Mouse (Mus musculus): ENCODE measurements around the gene Guca1a. TPM values are rescaled to one million over a fixed set of nuclear protein-coding genes. Genes with fewer than 3 reads are reported as not detected.
"Not testable (repeated sequence)": the region's sequence is repeated elsewhere in the genome, so short reads cannot be mapped to it uniquely, and the experiment has no call there.

The Guca1a gene
- total RNA-seq (2014; fragmentation: Nextera tagmentation) (5.3 and 6.4 TPM in 2 replicates), total RNA-seq (2017) (6.3 and 6.7 TPM in 2 replicates)

DNA sequence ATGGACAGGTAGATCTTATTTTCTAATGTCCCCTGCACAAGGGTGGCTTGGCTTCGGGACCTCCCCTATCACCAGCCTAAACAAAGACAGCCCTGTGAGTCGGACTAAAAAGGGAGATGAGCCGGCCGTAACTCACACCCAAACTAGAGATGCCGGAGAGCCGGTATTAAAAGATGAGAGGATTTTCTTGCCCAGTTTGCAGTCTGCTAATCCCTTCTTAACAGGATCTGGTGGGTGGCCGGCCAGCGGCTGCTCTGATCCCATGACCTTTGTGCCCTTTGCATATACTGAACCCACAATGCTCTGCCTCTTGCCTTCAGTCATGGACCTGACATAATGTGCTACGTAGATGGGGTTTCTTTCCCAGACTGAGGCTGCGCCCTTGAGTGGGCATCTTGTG, at the start of gene Guca1a:
Gene Guca1a (minus strand): TSS at position 134 of the 400 bp plus-strand sequence.
- ATAC-seq (replicated peaks; ENCODE audit: poor library complexity, severe bottlenecking) = no peak

DNA sequence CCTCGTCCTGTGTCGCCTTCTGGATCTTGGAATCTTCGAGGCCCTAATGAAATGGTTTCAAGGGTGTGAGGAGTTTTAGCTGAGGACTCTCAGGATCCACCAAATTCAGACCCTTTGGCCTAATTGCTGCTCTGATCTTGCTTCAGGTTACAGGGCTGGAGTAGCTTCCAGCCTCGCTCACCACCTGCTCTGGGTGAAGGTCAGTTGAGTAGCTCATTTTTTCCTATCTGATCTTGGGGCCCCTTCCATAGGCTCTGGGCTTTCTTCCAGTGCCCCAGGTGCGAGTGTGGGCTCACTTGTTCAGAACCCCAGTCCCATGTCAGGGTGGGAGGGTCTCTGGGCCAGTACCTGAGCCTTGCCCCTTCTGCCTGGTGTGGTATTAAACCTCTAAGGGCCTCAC, 49.0 kb upstream of the Guca1a start:
- no peak for ATAC-seq (replicated peaks; ENCODE audit: poor library complexity, severe bottlenecking)

DNA sequence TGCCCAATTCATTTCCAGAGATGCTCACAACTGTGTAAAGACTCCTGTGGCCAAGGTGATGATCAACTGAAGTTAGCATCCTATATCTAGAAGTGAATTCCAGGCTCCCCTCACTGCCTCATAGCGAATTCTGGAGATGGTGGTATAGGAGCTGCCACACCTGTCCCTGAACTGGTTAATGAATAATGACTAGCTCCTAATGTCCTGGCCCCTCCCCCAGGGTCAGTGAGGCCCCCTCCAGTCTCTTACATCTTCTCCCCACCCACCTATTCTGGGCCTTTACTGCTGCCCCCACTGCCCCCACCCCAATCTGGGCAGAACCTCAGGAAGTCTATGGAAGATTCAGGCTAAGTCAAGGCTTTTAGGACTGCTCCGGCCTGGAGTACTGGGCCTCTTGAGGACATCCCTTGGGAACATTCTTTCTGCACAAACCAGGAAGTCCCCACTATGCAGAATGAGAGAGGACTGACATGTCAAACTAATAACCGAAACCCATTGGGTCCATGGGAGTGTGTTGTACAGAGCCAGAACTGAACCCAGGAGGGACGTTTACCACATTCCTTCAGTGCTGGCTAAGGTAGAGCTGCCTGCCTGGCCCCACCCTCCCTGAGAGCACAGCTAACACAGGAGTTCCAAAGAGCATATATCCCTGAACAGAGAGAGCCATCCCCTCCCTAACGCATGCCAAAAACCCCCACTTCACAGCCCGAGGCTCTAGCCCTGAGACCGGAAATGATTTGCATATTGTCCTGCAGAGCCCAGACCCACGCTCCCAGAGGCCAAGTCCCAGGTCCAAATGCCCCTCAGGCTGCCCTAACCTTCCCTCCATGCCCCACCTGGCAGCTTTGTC, 48.4 kb upstream of the Guca1a start:
- ATAC-seq (replicated peaks; ENCODE audit: poor library complexity, severe bottlenecking) = no peak

DNA sequence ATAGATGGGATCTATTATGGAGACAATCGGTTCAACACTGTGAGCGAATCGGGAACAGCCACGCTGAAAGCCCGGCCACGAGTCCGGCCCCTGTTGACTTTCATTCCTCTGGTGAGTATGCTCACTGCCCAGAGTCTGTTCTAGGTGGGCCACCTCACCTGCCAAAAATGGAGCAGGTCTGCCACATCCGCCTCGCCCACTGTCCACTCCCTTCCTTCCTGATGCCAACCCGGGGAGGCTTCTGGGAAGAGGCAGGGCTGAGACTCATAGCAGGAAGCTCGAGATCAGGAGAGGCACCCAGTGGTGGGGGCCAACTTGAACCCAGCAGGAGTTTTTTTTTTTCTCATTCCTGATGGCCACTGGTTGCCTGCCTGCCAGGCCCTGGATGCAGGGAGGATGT, 46.2 kb upstream of the Guca1a start:
- ATAC-seq (replicated peaks; ENCODE audit: poor library complexity, severe bottlenecking) = no peak

DNA sequence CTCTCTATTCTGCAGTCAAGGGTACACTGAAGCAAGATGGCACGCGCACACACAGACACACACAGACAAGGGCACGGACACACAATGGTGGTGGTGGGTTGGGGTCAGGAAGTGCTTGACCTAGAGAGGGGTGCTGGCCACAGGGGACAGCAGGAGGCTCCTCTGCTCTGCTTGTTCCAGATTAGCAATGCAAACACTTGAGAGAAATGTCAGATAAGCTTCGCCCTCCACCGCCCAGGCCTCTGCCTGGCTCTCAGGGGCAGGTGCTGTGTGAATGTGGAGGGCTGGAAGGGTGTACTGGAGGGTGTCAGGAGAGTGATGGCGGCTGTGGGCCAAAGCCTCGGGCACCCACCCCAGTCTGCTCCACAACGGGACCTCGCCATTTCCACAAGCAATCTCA, 45.6 kb upstream of the Guca1a start:
- no peak for ATAC-seq (replicated peaks; ENCODE audit: poor library complexity, severe bottlenecking)

DNA sequence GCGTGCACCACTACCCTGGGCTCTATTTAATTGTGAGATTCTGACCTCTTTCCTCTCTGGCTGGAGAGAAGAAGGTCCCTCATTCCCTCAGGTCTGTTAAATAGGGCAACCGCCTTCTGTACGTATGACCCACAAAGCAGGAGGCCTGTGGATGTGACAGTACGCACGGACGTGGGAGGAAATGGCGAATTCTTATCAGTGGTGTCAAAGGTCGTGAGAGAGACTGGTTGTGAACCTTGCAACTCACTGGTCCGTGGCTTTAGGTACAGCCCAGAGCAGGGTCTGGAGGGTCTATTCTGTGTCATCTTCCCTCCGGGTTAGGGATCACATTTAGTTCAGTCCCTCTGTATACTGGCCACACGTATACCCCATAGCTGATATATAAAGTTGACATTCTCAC, 45.1 kb upstream of the Guca1a start:
- ATAC-seq (replicated peaks; ENCODE audit: poor library complexity, severe bottlenecking) = no peak

DNA sequence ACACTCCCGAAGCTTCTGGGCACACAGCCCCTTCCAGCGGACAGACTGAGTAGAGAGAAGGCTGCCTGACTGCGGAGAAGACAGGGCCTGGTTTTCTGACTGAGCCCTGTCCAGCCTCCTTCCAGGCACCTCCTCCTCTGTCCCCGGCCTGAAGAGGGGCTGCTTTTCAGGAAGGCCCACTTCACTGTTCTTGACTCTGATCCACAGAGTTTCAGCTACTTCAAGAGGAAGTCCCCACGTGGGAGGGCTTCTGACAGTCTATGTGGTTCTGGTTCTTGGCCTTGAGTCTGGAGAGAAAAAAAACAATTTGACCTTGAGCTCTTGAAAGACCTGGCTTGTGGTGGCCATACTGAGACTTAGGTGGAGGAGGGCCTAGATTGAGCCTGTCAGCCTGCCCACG, 43.7 kb upstream of the Guca1a start:
- ATAC-seq (replicated peaks; ENCODE audit: poor library complexity, severe bottlenecking) = no peak

DNA sequence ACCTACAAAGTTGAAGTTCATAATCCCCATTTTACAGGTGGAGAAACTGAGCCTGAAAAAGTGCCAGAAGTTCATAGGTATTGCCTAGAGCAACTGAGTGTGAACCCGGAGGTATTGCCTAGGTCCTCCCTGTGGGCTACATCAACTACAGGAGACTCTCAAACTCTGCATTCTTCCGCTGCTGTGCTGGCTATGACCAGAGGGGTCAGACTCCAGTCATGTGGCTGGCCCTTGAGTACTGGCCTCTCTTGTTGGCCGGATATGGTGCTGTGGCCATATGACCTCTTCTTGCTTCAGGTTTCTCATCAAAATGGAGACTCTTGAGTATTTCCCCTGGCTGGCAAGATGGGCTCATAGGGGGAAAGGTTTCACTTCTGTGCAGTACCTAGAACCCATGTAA, 41.9 kb upstream of the Guca1a start:
- no peak for ATAC-seq (replicated peaks; ENCODE audit: poor library complexity, severe bottlenecking)

DNA sequence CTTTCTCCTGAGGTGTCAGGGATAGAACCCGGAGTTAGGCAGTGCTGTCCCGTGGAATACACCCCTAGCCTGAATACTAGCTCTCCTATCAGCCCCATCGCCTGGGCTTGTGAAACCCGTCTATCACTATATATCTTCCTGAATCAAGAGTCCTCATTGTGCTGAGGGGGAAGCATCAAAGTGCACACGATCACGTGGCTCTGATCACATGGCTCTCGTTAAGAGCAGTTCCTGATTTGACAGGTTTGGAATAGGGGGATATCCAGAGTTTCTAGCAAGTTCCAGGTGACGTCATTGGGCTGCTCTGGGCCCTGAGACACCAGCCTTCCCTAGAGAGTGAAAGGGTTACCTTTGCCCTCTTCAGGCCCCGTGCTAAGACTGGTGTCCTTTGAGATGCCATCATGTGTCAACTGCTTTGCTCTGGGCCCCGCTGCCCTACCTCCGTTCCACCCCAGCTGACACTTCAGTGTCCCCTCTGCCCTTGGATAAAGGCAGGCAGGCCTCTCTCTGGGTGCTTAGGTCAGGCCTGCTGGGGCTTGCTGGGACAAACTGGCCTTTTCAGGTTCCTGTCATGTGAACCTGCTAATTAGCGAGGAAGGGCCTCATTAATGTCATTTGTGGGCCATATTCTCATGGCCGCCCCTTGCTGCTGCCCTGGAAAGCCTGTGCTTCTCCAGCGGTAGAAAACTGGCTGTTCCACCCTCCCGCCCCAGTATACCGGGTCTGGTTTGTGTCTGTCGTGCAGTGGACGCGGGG, 41.1 kb upstream of the Guca1a start:
- peak; percentile 29 for ATAC-seq (replicated peaks; ENCODE audit: poor library complexity, severe bottlenecking)

DNA sequence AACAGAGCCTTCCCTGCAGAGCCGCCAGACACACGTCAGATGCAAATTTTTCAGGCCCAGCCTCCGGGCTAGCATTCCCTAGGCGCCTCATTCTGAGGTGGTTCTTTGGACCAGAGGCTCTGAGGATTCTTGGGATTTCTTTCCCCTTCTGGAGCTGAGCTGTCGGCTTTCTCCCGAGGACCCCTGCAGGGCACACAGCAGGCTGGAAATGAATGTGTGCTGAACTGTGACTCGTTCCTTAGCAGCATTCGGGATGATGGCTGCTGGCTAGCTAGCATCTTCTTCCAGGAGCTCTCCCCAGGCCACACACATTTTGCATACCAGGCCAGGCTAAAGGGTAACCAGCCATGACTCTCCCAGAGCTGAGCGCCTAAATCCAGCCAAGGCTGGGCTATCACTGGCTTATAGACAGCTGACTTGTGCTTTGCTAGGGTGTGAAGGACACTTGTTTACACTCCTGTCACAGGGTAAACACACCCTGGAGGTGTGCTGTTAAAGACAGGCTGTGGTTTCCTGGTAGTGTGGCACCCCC, 40.0 kb upstream of the Guca1a start:
- ATAC-seq (replicated peaks; ENCODE audit: poor library complexity, severe bottlenecking) = no peak

DNA sequence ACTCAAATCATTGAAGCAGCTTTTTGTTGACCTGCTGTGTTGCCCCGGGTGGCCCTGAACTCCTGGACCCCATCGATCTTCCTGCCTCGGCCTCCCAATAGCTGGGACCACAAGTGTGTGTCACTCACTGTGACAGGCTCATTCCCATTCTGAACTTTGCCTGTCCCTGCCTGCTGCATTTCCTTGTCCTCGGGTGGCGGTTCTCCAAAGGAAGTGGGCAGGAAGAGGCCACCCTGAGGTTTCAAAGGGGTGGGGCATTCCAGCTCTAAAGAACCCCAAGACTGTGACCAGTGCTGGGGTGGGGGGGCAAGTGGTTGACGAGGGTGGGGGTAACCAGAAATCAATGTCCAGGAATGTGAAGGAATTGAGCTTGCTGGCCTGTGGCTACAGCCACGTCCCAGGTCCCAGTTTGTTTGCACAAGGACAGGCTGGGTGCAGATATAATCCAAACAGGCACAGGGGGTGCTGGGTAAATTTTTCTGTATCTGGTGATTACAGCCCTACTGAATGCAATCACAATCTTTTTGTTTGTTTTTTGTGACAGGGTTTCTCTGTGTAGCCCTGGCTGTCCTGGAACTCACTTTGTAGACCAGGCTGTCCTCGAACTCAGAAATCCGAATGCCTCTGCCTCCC, 39.1 kb upstream of the Guca1a start:
- peak; percentile 54 for ATAC-seq (replicated peaks; ENCODE audit: poor library complexity, severe bottlenecking)

DNA sequence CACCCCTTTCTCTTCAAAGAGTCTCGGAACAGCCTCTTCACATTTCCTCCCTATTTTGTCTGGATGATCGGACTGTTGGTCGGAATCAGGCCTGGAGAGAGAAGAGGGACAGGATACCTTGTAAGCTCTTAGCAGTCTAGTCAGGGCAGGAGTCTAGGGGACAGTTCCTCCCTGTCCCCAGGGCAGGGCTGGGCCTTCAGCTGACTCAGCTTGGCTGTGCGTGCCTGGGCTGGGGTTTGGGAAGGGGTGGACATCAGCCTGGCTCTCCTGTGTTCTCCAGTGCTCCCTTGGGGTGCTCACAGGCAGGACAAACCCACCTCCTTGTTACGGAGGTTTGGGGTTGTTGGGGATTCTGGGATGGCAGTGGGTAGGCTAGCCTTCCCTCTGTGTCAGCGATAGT, 38.2 kb upstream of the Guca1a start:
- ATAC-seq (replicated peaks; ENCODE audit: poor library complexity, severe bottlenecking) = no peak

DNA sequence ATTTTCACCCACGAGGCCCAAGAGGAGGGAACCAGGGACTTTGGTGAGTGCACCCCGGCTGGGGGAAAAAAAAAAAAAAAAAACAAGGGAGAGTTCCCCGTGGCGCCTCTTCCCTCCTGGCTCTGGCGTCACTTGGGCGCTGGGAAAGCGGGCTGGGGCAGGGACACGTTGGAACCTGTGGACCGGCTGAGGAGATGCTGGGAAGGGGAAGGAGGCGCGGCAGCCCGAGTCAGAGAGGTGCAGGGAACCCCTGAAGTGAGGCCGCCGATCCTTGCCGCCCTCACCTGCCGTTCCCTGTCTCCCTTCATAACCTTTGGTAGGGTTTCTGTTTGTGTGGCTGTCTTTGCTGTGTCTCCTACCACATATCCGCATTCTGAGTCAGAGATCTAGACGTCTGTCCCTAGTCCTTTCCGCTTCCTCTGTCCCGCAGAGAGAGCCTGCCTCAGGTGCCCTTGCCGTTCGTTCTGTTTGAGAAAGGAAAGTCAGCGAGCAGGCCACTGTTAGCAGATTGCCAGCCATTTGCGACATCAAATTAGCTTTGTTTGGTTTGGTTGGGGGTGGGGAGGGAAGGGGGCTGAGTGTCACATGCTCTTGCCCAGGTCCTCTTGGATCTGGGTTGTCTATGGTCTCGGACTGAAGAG, 36.6 kb upstream of the Guca1a start, which contains the start of gene 1700001C19Rik:
Gene 1700001C19Rik (minus strand): TSS at position 470 of the 641 bp plus-strand sequence.
- peak; percentile 16 for ATAC-seq (replicated peaks; ENCODE audit: poor library complexity, severe bottlenecking)

DNA sequence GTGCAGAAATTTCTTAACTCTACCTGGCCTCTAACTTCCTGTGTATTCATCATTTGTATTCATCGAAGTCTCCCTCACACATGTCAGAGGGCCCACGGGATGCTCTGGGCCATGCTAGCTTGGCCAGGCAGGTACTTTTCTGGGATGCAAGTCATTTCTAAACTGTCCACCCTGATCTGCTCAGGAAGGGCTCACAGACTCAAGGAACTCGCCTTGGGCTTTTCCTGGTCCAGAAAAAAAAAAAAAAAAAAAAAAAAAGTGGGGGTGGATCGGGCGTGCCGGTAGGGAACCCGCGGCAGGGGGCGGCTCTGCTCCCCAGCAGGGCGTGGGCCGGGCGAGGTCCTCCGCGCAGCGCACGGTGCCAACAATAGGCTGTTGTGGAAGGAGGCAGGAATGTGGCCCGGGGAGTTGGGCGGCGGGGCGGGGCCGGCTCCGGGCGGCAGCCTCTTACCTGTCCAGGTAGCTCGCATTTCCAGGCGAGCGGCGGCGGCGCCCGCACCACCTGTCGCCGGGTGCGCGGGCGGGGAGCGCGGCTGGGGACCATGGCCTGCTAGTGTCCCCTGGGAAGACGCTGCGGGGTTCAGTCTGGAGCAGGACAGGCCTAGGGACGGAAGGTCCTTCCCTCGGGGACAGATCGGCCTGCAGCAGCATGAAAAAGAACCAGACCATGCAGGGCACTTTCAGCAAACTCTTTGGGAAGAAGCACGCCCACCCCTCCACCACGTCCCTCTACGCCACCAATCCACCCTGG, 35.9 kb upstream of the Guca1a start, which contains the start of gene AI661453:
Gene AI661453 (plus strand): TSS at position 460 of the 751 bp plus-strand sequence.
- no peak for ATAC-seq (replicated peaks; ENCODE audit: poor library complexity, severe bottlenecking)

DNA sequence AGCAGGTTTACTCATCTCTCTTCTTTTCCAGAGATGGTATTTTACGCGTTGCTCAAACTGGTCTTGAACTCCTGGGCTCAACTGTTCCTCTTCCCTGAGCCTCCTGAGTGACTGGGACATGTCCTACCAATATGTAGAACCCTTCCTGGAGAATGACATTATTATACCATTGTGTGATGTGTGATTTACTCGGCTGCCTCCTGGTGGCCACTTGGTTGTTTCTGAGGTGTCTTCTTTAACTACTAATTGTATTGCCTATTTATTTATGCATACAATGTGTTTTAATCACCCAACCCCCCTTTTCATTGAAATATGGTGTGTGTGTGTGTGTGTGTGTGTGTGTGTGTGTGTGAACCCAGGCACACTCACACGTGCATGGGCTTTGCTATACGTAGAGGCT, 30.4 kb upstream of the Guca1a start:
- no peak for ATAC-seq (replicated peaks; ENCODE audit: poor library complexity, severe bottlenecking)

DNA sequence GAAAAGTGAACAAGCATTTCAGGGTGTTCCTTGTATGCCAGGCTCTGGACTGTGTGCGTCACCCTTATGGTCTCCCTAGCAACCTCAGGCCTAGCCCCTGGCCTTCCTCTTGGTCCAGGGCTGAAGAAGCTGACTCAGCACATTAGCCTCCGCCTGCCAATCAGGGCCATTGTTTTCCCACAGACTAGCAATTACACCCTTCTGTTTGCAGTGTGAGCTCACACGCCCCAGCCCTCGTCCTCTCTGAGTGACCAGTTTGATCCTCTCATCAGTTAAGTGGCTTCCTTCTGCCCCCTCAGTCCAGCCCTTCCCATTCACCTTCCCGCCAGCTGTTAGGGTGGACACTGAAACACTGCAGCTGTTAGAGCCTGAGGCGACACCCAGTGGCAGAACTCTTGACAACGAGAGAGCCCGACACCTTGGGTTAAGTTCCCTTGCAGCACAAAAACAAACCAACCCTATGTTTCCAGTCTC, 28.5 kb upstream of the Guca1a start:
- peak; percentile 46 for ATAC-seq (replicated peaks; ENCODE audit: poor library complexity, severe bottlenecking)

DNA sequence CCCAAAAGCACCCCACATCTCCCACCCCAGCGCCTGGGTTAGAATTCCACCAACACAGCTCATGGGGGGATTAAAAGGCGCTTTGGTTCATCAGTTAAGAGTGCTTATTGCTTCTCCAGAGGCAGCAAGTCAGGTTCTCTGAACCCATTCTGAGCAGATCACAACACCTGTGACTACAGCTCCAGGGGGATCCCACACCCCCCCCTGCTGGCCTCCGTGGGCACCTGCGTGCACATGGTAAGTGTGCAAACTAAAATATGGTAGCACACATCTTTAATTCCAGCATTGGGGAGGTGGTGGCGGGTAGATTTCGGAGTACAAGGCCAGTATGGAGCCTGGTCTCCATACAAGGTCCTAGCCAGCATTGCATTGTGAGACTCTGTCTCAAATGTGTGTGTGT, 26.9 kb upstream of the Guca1a start:
- 0 out of 2 replicates have a peak, but pooled peaks have one; percentile 38 for ATAC-seq (replicated peaks; ENCODE audit: poor library complexity, severe bottlenecking)

DNA sequence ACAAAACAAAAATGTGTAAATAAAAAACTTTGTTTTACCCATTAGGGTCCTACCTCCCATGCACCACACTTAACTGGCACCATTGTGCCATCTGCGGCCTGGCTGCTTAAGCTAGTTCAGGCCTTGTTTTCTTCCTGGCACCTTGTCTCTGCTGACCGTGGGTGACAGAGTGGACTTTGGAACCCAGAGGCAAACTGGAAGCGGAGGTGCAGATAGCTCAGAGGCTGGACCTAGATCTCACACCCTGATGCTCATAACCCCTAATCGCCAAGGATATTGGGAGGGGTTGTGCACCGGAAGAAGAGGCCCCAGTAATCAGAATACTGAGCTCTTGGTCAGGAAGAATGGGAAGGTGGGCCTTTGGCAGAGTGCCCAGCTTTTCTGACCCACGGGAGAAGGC, 23.8 kb upstream of the Guca1a start:
- no peak for ATAC-seq (replicated peaks; ENCODE audit: poor library complexity, severe bottlenecking)

DNA sequence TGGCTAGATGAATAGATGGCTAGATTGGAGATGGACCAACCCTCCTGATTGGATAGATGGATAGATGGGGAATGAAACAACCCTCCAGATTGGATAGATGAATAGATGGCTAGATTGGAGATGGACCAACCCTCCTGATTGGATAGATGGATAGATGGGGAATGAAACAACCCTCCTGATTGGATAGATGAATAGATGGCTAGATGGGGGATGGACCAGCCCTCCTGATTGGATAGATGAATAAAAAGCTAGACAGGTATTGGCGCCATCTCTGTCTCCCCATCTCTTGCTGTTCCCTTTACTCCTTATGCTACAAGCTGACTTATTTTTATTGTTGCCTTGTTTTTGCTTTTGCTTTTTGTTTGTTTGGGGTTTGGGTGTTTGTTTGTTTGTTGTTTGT, 22.2 kb upstream of the Guca1a start:
- ATAC-seq (replicated peaks; ENCODE audit: poor library complexity, severe bottlenecking) = not testable (repeated sequence)

Measured in granulocyte monocyte progenitor cell, adult 5-6 weeks (primary cell).